Mouse (Mus musculus) forebrain, embryonic 16.5 days (tissue): ENCODE measurements around the gene Lsm12. TPM values are rescaled to one million over a fixed set of nuclear protein-coding genes. Genes with fewer than 3 reads are reported as not detected.
"Not testable (repeated sequence)": the region's sequence is repeated elsewhere in the genome, so short reads cannot be mapped to it uniquely, and the experiment has no call there.

Source experiments
- ATAC-seq: fragments of 200-750 bp; cut with Nextera tagmentation; 2 replicates; pipeline ENCODE4 v1.8.0; 2017; ENCODE audit warnings: mild to moderate bottlenecking, moderate library complexity
- H3K27ac ChIP-seq: fragments of 300-500 bp; sonication (generic); 2 replicates; pipeline ENCODE4 v1.5.1; 2014; ENCODE audit warnings: low read length, control low read depth
- H3K27me3 ChIP-seq: fragments of 300-500 bp; sonication (generic); replicated peaks from 2 replicates; pipeline ENCODE4 v1.6.1; 2014; ENCODE audit warnings: low read length; ENCODE audit not compliant: control insufficient read depth, insufficient read depth
- H3K36me3 ChIP-seq: fragments of 300-500 bp; sonication (generic); 2 replicates; pipeline ENCODE4 v1.6.1; 2014; ENCODE audit not compliant: control insufficient read depth, insufficient read depth
- H3K4me1 ChIP-seq: fragments of 300-500 bp; sonication (generic); replicated peaks from 2 replicates; pipeline ENCODE4 v1.6.1; 2014; ENCODE audit warnings: low read length; ENCODE audit not compliant: control insufficient read depth, insufficient read depth
- H3K4me2 ChIP-seq: fragments of 300-500 bp; sonication (generic); 2 replicates; pipeline ENCODE4 v1.6.1; 2014; ENCODE audit warnings: mild to moderate bottlenecking, low read length, control low read depth
- H3K4me3 ChIP-seq: fragments of 300-500 bp; sonication (generic); replicated peaks from 2 replicates; pipeline ENCODE4 v1.5.1; 2014; ENCODE audit warnings: mild to moderate bottlenecking, low read length, control low read depth
- H3K9ac ChIP-seq: fragments of 300-500 bp; sonication (generic); replicated peaks from 2 replicates; pipeline ENCODE4 v1.6.1; 2014; ENCODE audit warnings: low read depth, low read length, control low read depth
- H3K9me3 ChIP-seq: fragments of 300-500 bp; sonication (generic); 2 replicates; pipeline ENCODE4 v1.6.1; 2016; ENCODE audit warnings: low read length; ENCODE audit not compliant: control insufficient read depth
- WGBS: fragments of 180-500 bp; shearing (Covaris S2); extraction: QIAGEN DNeasy Blood & Tissue Kit; methylation state at CpG from one replicate; pipeline ENCODE4 v1.1.7; 2014; 5-methylcytosine and 5-hydroxymethylcytosine counted together
- polyA plus RNA-seq: library from polyadenylated mRNA; unstranded; fragments of >200 nt; fragmentation: Nextera tagmentation; extraction: Ambion mirVana; gene quantifications from 2 replicates; pipeline ENCODE4 v1.2.1, GENCODE M21; 2015

Lsm12 gene
- polyA plus RNA-seq, 1 experiment from 2014 or later = 123 TPM

GRCm38 (mm10) chr11:102167539-102167938, 17.6 kb downstream of the Lsm12 start:
- Histone ChIP-seq H3K9ac (no peak overlapping the region), H3K4me3 (no peak overlapping the region), H3K4me1 (peaks cover 8% of the 10 kb centered on the region), H3K27me3 (no peaks in the 10 kb centered on the region), H3K4me2 (no peak overlapping the region), H3K9me3 (no peaks in the 10 kb centered on the region), H3K27ac (peak overlapping the region; percentile 33; the same call in 1 of the 2 replicates), H3K36me3 (peaks cover 13% of the 10 kb centered on the region)
- WGBS = 86% methylated on average over 5 of the region's 5 CpGs
- ATAC-seq = no peak

- ATAC-seq = 0 out of 2 replicates have a peak, but pooled peaks have one; percentile 28
- no peak overlapping the region for H3K4me3 ChIP-seq
These were observed 18.9 kb downstream of the Lsm12 start for GRCm38 (mm10) chr11:102165971-102166722.

GRCm38 (mm10) chr11:102159781-102160180, 25.3 kb downstream of the Lsm12 start:
- Histone ChIP-seq H3K4me2 (no peak overlapping the region), H3K4me3 (no peak overlapping the region), H3K27ac (no peak overlapping the region), H3K9me3 (no peaks in the 10 kb centered on the region), H3K27me3 (no peaks in the 10 kb centered on the region), H3K4me1 (peaks cover 7% of the 10 kb centered on the region), H3K36me3 (peaks cover 12% of the 10 kb centered on the region), H3K9ac (no peak overlapping the region)
- ATAC-seq = no peak
- WGBS = 81% methylated on average over 5 of the region's 5 CpGs

More at GRCm38 (mm10) chr11:102165971-102166722, 18.9 kb downstream of the Lsm12 start:
- Histone ChIP-seq H3K27ac (no peak overlapping the region), H3K9me3 (no peaks in the 10 kb centered on the region), H3K27me3 (no peaks in the 10 kb centered on the region), H3K9ac (no peak overlapping the region), H3K4me1 (peaks cover 8% of the 10 kb centered on the region), H3K36me3 (peaks cover 19% of the 10 kb centered on the region), H3K4me2 (no peak overlapping the region)
- 66% methylated on average over 6 of the region's 6 CpGs for WGBS

GRCm38 (mm10) chr11:102158024-102158423, 27.1 kb downstream of the Lsm12 start:
- not testable (repeated sequence) for H3K9me3 ChIP-seq, H3K27ac ChIP-seq, ATAC-seq, H3K4me3 ChIP-seq, H3K4me1 ChIP-seq, H3K27me3 ChIP-seq, H3K4me2 ChIP-seq, H3K9ac ChIP-seq
- peaks cover 12% of the 10 kb centered on the region for H3K36me3 ChIP-seq
- 72% methylated on average over 2 of the region's 2 CpGs for WGBS

- no peaks in the 10 kb centered on the region for H3K9me3 ChIP-seq
- peaks cover 7% of the 10 kb centered on the region for H3K4me1 ChIP-seq
- no peak overlapping the region for H3K4me2 ChIP-seq
- H3K27me3 ChIP-seq = no peaks in the 10 kb centered on the region
- no peak overlapping the region for H3K27ac ChIP-seq
- H3K36me3 ChIP-seq = peaks cover 6% of the 10 kb centered on the region; the same call in 1 of the 2 replicates
- no peak overlapping the region for H3K9ac ChIP-seq
- H3K4me3 ChIP-seq = no peak overlapping the region
- ATAC-seq = no peak; the same call in 1 of the 2 replicates
- 16% methylated on average over 1 of the region's 1 CpGs for WGBS
These were observed 28.4 kb downstream of the Lsm12 start for GRCm38 (mm10) chr11:102156786-102157089.

GRCm38 (mm10) chr11:102156039-102156785, 28.9 kb downstream of the Lsm12 start, which contains the start of gene Tmem101:
TSS of gene Tmem101 (minus strand) at chr11:102156404.
- Histone ChIP-seq H3K4me1 (peaks cover 7% of the 10 kb centered on the region), H3K9ac (peak within 1 kb of the TSS; percentile 79), H3K36me3 (0 out of 2 replicates have a peak, but pooled peaks cover 2% of the 10 kb centered on the region), H3K9me3 (no peaks in the 10 kb centered on the region), H3K4me2 (peak within 1 kb of the TSS; percentile 93), H3K27me3 (no peaks in the 10 kb centered on the region), H3K27ac (peak within 1 kb of the TSS; percentile 67), H3K4me3 (peak within 1 kb of the TSS; percentile 79)
- peak; percentile 94 for ATAC-seq
- WGBS = under 1% methylated on average over 37 of the region's 37 CpGs

- Histone ChIP-seq H3K4me3 (no peak overlapping the region), H3K27ac (no peak overlapping the region), H3K9me3 (no peaks in the 10 kb centered on the region), H3K9ac (no peak overlapping the region), H3K4me2 (no peak overlapping the region), H3K36me3 (no peaks in the 10 kb centered on the region), H3K4me1 (peaks cover 12% of the 10 kb centered on the region), H3K27me3 (peaks cover 60% of the 10 kb centered on the region)
- ATAC-seq = no peak
- WGBS = 10% methylated on average over 34 of the region's 34 CpGs
These were observed 37.7 kb downstream of the Lsm12 start for GRCm38 (mm10) chr11:102147213-102147989.

- no peak overlapping the region for H3K27ac ChIP-seq
- H3K36me3 ChIP-seq = no peaks in the 10 kb centered on the region
- no peak overlapping the region for H3K4me2 ChIP-seq
- WGBS = 9% methylated on average over 17 of the region's 17 CpGs
- H3K4me3 ChIP-seq = no peak overlapping the region
- peaks cover 60% of the 10 kb centered on the region for H3K27me3 ChIP-seq
- H3K9me3 ChIP-seq = no peaks in the 10 kb centered on the region
- H3K4me1 ChIP-seq = peaks cover 12% of the 10 kb centered on the region
- ATAC-seq = no peak
- H3K9ac ChIP-seq = no peak overlapping the region
These were observed 38.6 kb downstream of the Lsm12 start for GRCm38 (mm10) chr11:102146531-102146930.

- Histone ChIP-seq H3K9me3 (no peaks in the 10 kb centered on the region), H3K4me1 (peaks cover 12% of the 10 kb centered on the region), H3K27ac (no peak overlapping the region), H3K36me3 (no peaks in the 10 kb centered on the region), H3K9ac (no peak overlapping the region), H3K27me3 (peaks cover 60% of the 10 kb centered on the region), H3K4me3 (no peak overlapping the region), H3K4me2 (no peak overlapping the region)
- WGBS = 7% methylated on average over 16 of the region's 16 CpGs
- no peak for ATAC-seq
These were observed 39.1 kb downstream of the Lsm12 start for GRCm38 (mm10) chr11:102146005-102146404.
